Mouse (Mus musculus) R1 (cell line): ENCODE results near the gene Fyn.

Source experiments
- DNase-seq: peaks from one replicate; pipeline ENCODE4 v3.0.0-alpha.2; 2018; ENCODE audit warnings: low read depth, low spot score

Fyn gene

GRCm38 (mm10) chr10:39443122-39443521 is 74.5 kb downstream of the Fyn start:
- no peak for DNase-seq

DNA sequence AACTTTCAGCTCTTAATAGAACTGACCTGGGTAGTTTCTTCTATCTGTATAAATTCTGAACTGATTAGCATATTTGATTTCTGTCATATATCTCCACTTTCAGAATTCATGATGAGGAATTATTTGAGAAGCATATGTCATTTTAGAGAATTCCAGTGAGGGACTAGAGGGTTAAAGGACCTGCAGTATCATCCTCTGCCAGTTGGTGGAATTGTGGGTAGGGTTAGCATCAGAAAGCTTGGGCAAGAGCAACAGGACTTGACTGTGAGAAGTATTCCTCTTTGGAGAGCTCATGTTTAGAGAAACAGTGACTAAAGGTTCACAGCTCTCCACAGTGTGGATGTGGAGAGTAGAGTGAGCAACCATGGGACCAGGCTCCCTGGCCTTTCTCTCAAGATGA is 75.3 kb downstream of the Fyn start:
- no peak for DNase-seq

DNA sequence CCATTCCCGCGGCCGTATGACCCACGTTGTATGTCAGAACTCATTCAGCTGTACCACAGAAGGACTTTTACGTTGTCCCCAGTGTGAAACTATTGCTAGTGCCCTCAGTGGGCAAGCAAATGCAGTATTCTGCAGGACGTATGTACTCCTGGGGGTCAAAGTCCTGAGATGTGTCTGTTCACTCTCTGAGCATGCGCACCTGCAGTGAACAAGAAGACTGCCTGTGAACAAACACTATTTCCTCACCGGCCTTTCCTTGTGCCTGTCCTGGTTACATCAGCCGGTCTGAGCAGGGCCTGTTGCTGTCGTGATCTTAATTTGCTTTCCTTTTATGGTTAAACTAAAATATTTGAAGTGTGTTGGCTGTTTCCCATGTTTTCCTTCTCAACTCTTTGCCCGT is 77.2 kb downstream of the Fyn start:
- peak; percentile 59 for DNase-seq

GRCm38 (mm10) chr10:39446706-39447105 is 78.1 kb downstream of the Fyn start:
- DNase-seq, result no peak

DNA sequence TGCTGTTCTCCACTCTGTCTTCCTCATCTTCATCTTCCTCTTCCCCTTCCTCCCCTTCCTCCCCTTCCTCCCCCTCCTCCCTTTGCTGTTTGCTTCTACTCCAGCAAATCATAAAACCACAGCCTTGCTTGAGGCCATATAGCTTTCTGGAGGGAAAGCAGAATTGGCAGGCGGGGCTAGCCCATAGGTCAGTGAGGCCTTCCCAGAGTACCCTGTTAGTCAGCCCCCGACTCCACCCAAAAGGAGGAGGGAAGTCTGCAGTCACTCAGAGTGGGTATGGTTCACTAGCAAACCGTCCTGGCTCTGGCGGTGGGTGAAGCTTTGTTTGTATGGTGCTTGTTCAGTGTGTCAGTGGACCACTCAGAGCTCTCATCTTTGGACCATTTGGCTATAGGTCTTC is 80.5 kb downstream of the Fyn start:
- no peak for DNase-seq

DNA sequence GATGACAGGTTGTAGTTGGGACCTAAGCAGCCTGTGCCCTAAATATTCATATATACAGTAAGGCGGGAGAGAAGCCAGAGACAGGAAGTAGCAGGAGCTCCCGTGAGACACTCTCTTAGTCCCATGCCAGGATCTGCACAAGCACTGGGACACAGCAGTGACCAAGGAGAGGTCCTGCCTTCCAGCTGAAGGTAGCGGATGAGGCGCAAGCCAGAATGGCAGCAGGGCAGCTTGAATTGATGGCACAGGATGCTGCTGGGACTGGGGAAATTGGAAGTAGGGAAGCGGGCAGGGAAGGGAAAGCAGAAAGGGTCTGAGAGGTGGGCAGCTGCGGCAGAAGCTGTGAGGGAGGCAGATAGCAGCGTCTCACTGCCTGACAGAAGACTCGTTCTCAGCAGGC is 81.7 kb downstream of the Fyn start:
- no peak for DNase-seq

GRCm38 (mm10) chr10:39451065-39451464 is 82.4 kb downstream of the Fyn start:
- DNase-seq, result peak; percentile 51

DNA sequence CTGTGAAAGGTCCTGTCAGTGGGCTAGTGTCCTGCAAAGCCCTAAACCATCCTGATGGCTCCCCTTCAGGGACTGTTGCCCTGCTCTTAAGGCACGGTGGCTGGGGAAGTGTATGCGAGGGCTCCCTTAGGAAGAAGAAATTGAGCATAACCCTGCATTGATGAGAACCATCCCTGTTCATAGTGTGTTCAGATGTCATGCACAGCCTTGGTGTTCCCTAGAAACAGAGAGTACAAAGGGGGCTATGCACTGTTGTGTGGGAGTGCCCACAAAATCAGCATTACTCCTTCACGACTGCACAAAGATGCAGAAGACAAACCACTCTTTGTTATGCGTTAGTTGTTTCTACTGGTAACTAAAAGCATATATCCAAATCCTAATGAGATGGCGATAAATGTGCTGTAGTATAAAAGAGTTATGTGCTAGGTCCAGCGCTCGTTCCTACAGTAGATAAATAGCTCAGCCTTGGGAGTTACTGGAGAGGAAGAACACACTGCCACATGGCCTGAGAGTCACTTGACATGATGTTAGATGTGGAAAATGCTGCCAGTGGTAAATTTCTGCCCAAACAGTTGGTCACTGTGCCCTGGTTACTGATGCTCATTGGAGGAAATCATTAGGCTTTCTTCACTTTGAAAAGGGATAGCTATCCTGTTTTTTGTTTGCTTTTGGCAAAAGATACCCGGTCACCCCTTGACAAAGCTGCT is 83.4 kb downstream of the Fyn start:
- no peak for DNase-seq

DNA sequence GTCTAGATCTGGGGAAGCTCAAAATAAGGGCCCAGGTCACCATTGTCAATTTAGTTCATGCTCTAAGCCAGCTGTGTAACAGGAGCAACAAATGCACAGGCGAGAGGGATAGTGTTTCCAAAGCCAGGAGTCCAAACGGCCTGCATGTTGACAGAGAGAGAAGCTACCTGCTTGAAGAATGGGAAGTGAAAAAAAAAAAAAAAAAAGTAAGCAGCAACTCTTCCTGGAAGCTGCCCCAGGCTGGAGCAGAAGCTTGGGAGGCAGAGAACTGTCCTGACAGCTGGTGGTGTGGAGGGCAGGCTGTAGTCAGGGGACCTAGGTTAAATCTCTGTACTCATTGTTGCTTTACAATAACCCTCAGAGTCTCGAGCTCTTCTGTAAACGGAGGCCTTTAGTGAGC is 86.7 kb downstream of the Fyn start:
- DNase-seq, result no peak

- DNase-seq, result no peak
Measured at GRCm38 (mm10) chr10:39455857-39456620, 87.4 kb downstream of the Fyn start.

- no peak for DNase-seq
Measured at GRCm38 (mm10) chr10:39456776-39457175, 88.1 kb downstream of the Fyn start.

DNA sequence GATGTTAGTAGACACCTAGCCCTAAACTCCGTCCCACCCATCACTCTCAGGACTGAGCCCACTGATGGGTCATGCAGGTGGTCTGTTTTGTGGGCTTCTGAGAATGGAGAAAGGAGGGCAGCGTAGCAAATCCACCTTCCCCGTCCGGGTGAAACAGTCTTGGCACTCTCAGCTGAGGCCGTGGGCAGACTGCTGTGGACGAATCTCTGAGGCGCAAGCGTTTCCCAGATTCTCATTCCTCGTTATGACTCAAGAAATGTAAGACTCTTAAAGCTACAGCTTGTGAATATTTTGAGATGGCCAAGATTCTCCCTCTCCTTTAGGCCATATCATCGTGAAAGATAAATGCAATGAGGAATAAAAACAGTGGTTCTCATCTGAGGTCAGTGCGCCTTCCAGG is 88.6 kb downstream of the Fyn start:
- DNase-seq, result no peak

GRCm38 (mm10) chr10:39458766-39459699 is 90.4 kb downstream of the Fyn start:
- DNase-seq, result no peak

- no peak for DNase-seq
Measured at GRCm38 (mm10) chr10:39460621-39461020, 92.0 kb downstream of the Fyn start.

DNA sequence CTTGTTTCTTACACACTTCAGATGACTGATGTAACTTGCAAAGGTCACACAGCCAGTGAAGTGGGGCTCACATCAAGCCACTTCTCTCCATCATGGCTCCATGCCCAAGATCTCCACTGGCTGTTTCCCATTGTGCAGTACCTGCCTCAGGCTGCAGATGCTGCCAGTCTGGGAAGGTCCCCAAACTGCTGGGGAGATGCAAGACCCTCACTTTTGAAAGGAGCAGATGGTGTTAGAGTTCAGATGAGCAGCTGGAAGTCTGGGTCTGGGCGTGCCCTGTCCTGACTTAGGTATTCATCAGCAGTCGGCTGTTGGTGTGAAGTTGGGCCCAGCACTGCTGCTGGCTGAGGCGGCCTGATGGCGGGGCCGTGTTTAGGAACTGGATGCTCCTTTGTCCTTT is 93.3 kb downstream of the Fyn start:
- no peak for DNase-seq

GRCm38 (mm10) chr10:39462711-39463110 is 94.1 kb downstream of the Fyn start:
- DNase-seq, result no peak

DNA sequence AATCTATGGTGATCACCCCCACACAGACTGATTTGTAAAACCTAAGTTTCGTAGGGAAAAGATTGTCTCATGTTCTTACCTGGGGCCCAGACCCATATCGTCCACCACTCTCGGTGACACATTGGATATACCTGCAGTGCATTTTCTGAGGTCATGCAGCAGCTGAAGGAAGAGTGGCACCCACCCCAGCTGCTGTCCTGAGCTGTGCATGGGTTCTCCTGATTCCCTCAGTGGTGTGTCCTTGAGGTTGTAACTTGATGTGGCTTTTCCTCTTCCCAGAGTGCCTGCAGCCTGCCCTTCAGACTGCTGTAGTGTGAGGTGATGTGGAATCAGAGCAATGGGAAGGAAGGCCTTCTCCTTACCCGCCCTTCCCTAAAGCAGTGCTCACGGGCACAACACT is 95.7 kb downstream of the Fyn start:
- no peak for DNase-seq

DNA sequence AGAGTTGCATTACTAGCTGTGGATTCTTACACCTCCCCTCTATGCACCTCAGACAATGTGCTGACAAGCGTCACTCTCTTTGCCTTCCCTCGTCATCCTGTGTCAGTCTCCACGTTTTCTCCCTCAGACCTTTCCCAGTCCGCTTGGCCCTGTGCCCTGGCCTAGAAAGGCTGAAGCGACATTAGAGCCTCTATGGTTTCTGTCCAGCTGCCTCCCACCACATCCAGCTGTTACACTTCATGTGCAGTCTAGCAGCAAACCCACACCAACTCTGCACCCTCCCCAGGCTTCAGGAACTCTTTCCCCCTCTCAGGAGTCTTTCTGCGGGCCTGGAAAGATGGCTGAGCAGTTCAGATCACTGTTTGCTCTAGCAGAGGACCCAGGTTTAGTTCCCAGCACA is 98.7 kb downstream of the Fyn start:
- no peak for DNase-seq

GRCm38 (mm10) chr10:39467821-39468220 is 99.2 kb downstream of the Fyn start:
- no peak for DNase-seq

- DNase-seq, result no peak
Measured at GRCm38 (mm10) chr10:39468576-39468975, 99.9 kb downstream of the Fyn start.

DNA sequence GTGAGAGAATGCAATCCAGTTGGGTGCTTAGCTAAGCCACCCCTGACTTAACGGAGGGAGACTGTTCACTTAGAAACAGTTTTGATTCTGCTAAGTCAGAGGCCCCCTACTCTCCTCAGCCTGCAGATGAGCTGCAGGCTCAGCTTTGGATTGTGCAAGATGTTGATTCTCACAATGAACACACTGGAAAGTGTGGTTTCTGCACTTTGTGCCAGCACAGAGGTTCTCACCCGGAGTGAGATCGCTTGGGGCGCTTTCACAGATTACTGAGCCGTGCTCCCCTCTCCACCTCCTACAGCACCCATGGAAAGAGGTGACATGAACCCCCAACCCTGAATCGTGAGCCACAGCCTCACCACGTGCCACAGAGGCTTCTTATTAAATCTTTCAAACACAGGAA is 100.7 kb downstream of the Fyn start:
- no peak for DNase-seq

- no peak for DNase-seq
Measured at GRCm38 (mm10) chr10:39470321-39470720, 101.7 kb downstream of the Fyn start.
